Mouse (Mus musculus) ES-Bruce4 (cell line): Measurements from ENCODE around the gene Gpr26.

Source experiments
- CTCF ChIP-seq: IDR thresholded peaks from one replicate; pipeline ENCODE4 v1.8.1; 2011; ENCODE audit warnings: low read depth, low read length
- EP300 ChIP-seq: IDR thresholded peaks from 2 replicates; pipeline ENCODE4 v1.6.1; 2011; ENCODE audit warnings: low read depth, low read length; ENCODE audit not compliant: insufficient read depth
- POLR2A ChIP-seq: IDR thresholded peaks from one replicate; pipeline ENCODE4 v1.8.1; 2011; ENCODE audit warnings: low read length; ENCODE audit not compliant: insufficient read depth

- TF ChIP-seq EP300 (no peak), POLR2A (no peak), CTCF (no peak)
Observed at GRCm38 (mm10) chr7:131992226-131992625, 26.0 kb downstream of the Gpr26 start.
